Mouse (Mus musculus): ENCODE results near the gene Crim1.

DNA sequence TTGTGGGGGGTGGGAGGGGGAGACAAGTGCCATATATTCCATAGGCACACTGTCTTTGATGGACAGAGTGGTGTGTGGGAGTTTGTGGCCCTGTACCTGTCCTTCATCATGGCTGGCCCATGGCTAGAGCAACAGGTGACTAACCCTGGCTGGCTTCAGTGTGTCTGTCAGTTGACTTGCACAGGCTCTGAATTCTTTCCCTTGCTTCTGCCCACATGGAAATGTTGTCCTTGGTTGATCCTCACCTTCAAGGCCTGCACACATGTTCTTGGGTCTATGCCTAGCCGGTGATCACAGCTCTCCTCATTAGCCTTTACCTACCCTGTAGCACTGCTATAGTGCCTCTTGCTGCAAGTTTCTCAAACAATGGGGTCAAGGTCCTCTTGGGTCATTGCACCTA is 21.8 kb downstream of the Crim1 start:
- no peak for TF ChIP-seq CTCF (conservative IDR thresholded peaks at IDR 0.05; ENCODE audit: insufficient read depth, insufficient read length, low read depth, low read length)
- no peak for TF ChIP-seq POLR2A (IDR thresholded peaks at IDR 0.05; ENCODE audit: low read depth, low read length)
